Mouse (Mus musculus) intestine, embryonic 16.5 days (tissue): ENCODE data around the gene Eloa. TPM values are rescaled to one million over a fixed set of nuclear protein-coding genes. Genes with fewer than 3 reads are reported as not detected.

Source experiments
- ATAC-seq: fragments of 200-750 bp; cut with Nextera tagmentation; 2 replicates; pipeline ENCODE4 v1.8.0; 2017; ENCODE audit warnings: moderate TSS enrichment, moderate library complexity
- H3K27ac ChIP-seq: fragments of 300-500 bp; sonication (generic); 2 replicates; pipeline ENCODE4 v1.5.1; 2014; ENCODE audit warnings: mild to moderate bottlenecking, low read length
- H3K27me3 ChIP-seq: fragments of 300-500 bp; sonication (generic); replicated peaks from 2 replicates; pipeline ENCODE4 v1.6.1; 2014; ENCODE audit warnings: low read length, control low read depth, mixed read lengths; ENCODE audit not compliant: control insufficient read depth, insufficient read depth
- H3K36me3 ChIP-seq: fragments of 300-500 bp; sonication (generic); 2 replicates; pipeline ENCODE4 v1.6.1; 2014; ENCODE audit warnings: low read length, control low read depth; ENCODE audit not compliant: control insufficient read depth, insufficient read depth
- H3K4me1 ChIP-seq: fragments of 300-500 bp; sonication (generic); 2 replicates; pipeline ENCODE4 v1.6.1; 2014; ENCODE audit warnings: low read length, control low read depth, mixed read lengths; ENCODE audit not compliant: control insufficient read depth, insufficient read depth
- H3K4me2 ChIP-seq: fragments of 300-500 bp; sonication (generic); 2 replicates; pipeline ENCODE4 v1.6.1; 2014; ENCODE audit warnings: low read depth, low read length, control low read depth
- H3K4me3 ChIP-seq: fragments of 300-500 bp; sonication (generic); 2 replicates; pipeline ENCODE4 v1.5.1; 2014; ENCODE audit warnings: mild to moderate bottlenecking, low read length
- H3K9ac ChIP-seq: fragments of 300-500 bp; sonication (generic); 2 replicates; pipeline ENCODE4 v1.6.1; 2014; ENCODE audit warnings: low read depth, low read length
- H3K9me3 ChIP-seq: fragments of 300-500 bp; sonication (generic); 2 replicates; pipeline ENCODE4 v1.6.1; 2016; ENCODE audit warnings: low read length, control low read depth; ENCODE audit not compliant: control insufficient read depth
- WGBS: fragments of 180-500 bp; shearing (Covaris S2); extraction: QIAGEN DNeasy Blood & Tissue Kit; methylation state at CpG from one replicate; pipeline ENCODE4 v1.1.7; 2014; 5-methylcytosine and 5-hydroxymethylcytosine counted together
- polyA plus RNA-seq: library from polyadenylated mRNA; unstranded; fragments of >200 nt; fragmentation: Nextera tagmentation; extraction: Ambion mirVana; gene quantifications from 2 replicates; pipeline ENCODE4 v1.2.1, GENCODE M21; 2015

Eloa gene
- polyA plus RNA-seq, 1 experiment from 2014 or later = 34.8 TPM

- H3K36me3 ChIP-seq = 0 out of 2 replicates have a peak, but pooled peaks cover 4% of the 10 kb centered on the region
- H3K4me1 ChIP-seq = no peaks in the 10 kb centered on the region
- no peak overlapping the region for H3K9ac ChIP-seq
- 80% methylated on average over 6 of the region's 6 CpGs for WGBS
- H3K4me3 ChIP-seq = no peak overlapping the region
- ATAC-seq = no peak
- H3K27me3 ChIP-seq = no peaks in the 10 kb centered on the region
- H3K27ac ChIP-seq = no peak overlapping the region
- H3K9me3 ChIP-seq = no peaks in the 10 kb centered on the region
- H3K4me2 ChIP-seq = no peak overlapping the region
These were observed 22.3 kb upstream of the Eloa start for GRCm38 (mm10) chr4:136043784-136044400.

- no peak overlapping the region for H3K27ac ChIP-seq
- no peaks in the 10 kb centered on the region for H3K27me3 ChIP-seq
- H3K4me3 ChIP-seq = no peak overlapping the region
- no peaks in the 10 kb centered on the region for H3K36me3 ChIP-seq
- WGBS = 67% methylated on average over 4 of the region's 4 CpGs
- no peaks in the 10 kb centered on the region for H3K9me3 ChIP-seq
- H3K9ac ChIP-seq = no peak overlapping the region
- H3K4me2 ChIP-seq = no peak overlapping the region
- H3K4me1 ChIP-seq = peaks cover 11% of the 10 kb centered on the region; the same call in 1 of the 2 replicates
- no peak for ATAC-seq
These were observed 13.5 kb upstream of the Eloa start for GRCm38 (mm10) chr4:136035078-136035477.

GRCm38 (mm10) chr4:136033231-136033630 lies 11.7 kb upstream of the Eloa start:
- Histone ChIP-seq H3K4me2 (no peak overlapping the region), H3K4me3 (no peak overlapping the region), H3K27me3 (no peaks in the 10 kb centered on the region), H3K9me3 (no peaks in the 10 kb centered on the region), H3K9ac (no peak overlapping the region), H3K27ac (no peak overlapping the region), H3K36me3 (no peaks in the 10 kb centered on the region), H3K4me1 (peaks cover 11% of the 10 kb centered on the region; the same call in 1 of the 2 replicates)
- ATAC-seq = no peak
- WGBS = 82% methylated on average over 1 of the region's 1 CpGs

- Histone ChIP-seq H3K9ac (peak overlapping the region; percentile 27), H3K4me3 (no peak overlapping the region), H3K36me3 (no peaks in the 10 kb centered on the region), H3K4me2 (0 out of 2 replicates have a peak overlapping the region, but pooled peaks have one; percentile 17), H3K27ac (peak overlapping the region; percentile 20; the same call in 1 of the 2 replicates), H3K27me3 (no peaks in the 10 kb centered on the region), H3K9me3 (no peaks in the 10 kb centered on the region), H3K4me1 (peaks cover 11% of the 10 kb centered on the region; the same call in 1 of the 2 replicates)
- peak; percentile 78 for ATAC-seq
- WGBS = 7% methylated on average over 8 of the region's 8 CpGs
These were observed 9.7 kb upstream of the Eloa start for GRCm38 (mm10) chr4:136030968-136031909.

GRCm38 (mm10) chr4:136028689-136029088 lies 7.1 kb upstream of the Eloa start:
- no peak overlapping the region for H3K4me2 ChIP-seq
- no peak overlapping the region for H3K9ac ChIP-seq
- no peaks in the 10 kb centered on the region for H3K27me3 ChIP-seq
- WGBS = 79% methylated on average over 5 of the region's 5 CpGs
- no peak overlapping the region for H3K27ac ChIP-seq
- no peaks in the 10 kb centered on the region for H3K36me3 ChIP-seq
- H3K9me3 ChIP-seq = no peaks in the 10 kb centered on the region
- ATAC-seq = no peak
- peaks cover 11% of the 10 kb centered on the region; the same call in 1 of the 2 replicates for H3K4me1 ChIP-seq
- no peak overlapping the region for H3K4me3 ChIP-seq

- Histone ChIP-seq H3K36me3 (no peaks in the 10 kb centered on the region), H3K27me3 (no peaks in the 10 kb centered on the region), H3K4me1 (peaks cover 11% of the 10 kb centered on the region; the same call in 1 of the 2 replicates), H3K4me3 (no peak overlapping the region), H3K9ac (no peak overlapping the region), H3K9me3 (no peaks in the 10 kb centered on the region), H3K4me2 (no peak overlapping the region), H3K27ac (no peak overlapping the region)
- ATAC-seq = no peak
- WGBS = 84% methylated on average over 19 of the region's 19 CpGs
These were observed 6.6 kb upstream of the Eloa start for GRCm38 (mm10) chr4:136028132-136028564.

- ATAC-seq = no peak
- Histone ChIP-seq H3K27ac (no peak overlapping the region), H3K27me3 (no peaks in the 10 kb centered on the region)
These were observed 6.0 kb upstream of the Eloa start for GRCm38 (mm10) chr4:136027416-136028131.

GRCm38 (mm10) chr4:136025350-136025749 lies 3.8 kb upstream of the Eloa start:
- Histone ChIP-seq H3K9ac (no peak overlapping the region), H3K27ac (no peak overlapping the region), H3K9me3 (no peaks in the 10 kb centered on the region), H3K27me3 (no peaks in the 10 kb centered on the region), H3K36me3 (no peaks in the 10 kb centered on the region), H3K4me3 (no peak overlapping the region), H3K4me1 (peaks cover 3% of the 10 kb centered on the region), H3K4me2 (no peak overlapping the region)
- no peak for ATAC-seq
- WGBS = 70% methylated on average over 1 of the region's 1 CpGs

More at GRCm38 (mm10) chr4:136027416-136028131, 6.0 kb upstream of the Eloa start:
- Histone ChIP-seq H3K4me3 (no peak overlapping the region), H3K36me3 (no peaks in the 10 kb centered on the region), H3K4me1 (peaks cover 11% of the 10 kb centered on the region; the same call in 1 of the 2 replicates), H3K4me2 (no peak overlapping the region), H3K9me3 (no peaks in the 10 kb centered on the region), H3K9ac (no peak overlapping the region)
- 81% methylated on average over 8 of the region's 8 CpGs for WGBS

- ATAC-seq = no peak
- no peak overlapping the region for H3K9ac ChIP-seq
- 96% methylated on average over 9 of the region's 9 CpGs for WGBS
- H3K4me3 ChIP-seq = no peak overlapping the region
- no peak overlapping the region for H3K27ac ChIP-seq
- H3K36me3 ChIP-seq = no peaks in the 10 kb centered on the region
- H3K27me3 ChIP-seq = no peaks in the 10 kb centered on the region
- peaks cover 15% of the 10 kb centered on the region for H3K4me1 ChIP-seq
- no peaks in the 10 kb centered on the region for H3K9me3 ChIP-seq
- H3K4me2 ChIP-seq = no peak overlapping the region
These were observed 1.4 kb upstream of the Eloa start for GRCm38 (mm10) chr4:136022924-136023323.
